Mouse (Mus musculus) midbrain, embryonic 10.5 days (tissue): ENCODE measurements around the gene Sncb. TPM values are rescaled to one million over a fixed set of nuclear protein-coding genes. Genes with fewer than 3 reads are reported as not detected.

Experiments
- DNase-seq: peaks from one replicate; pipeline ENCODE4 v3.0.0-alpha.2; 2017; ENCODE audit warnings: low spot score
- H3K27ac ChIP-seq: fragments of 300-500 bp; sonication (generic); replicated peaks from 2 replicates; pipeline ENCODE4 v1.5.1; 2016; ENCODE audit warnings: mild to moderate bottlenecking
- H3K27me3 ChIP-seq: fragments of 300-500 bp; sonication (generic); 2 replicates; pipeline ENCODE4 v1.6.1; 2016; ENCODE audit warnings: low read depth, mild to moderate bottlenecking; ENCODE audit not compliant: poor library complexity, severe bottlenecking
- H3K36me3 ChIP-seq: fragments of 300-500 bp; sonication (generic); 2 replicates; pipeline ENCODE4 v1.6.1; 2016; ENCODE audit warnings: mild to moderate bottlenecking, moderate library complexity
- H3K4me1 ChIP-seq: fragments of 300-500 bp; sonication (generic); 2 replicates; pipeline ENCODE4 v1.6.1; 2016
- H3K4me3 ChIP-seq: fragments of 300-500 bp; sonication (generic); 2 replicates; pipeline ENCODE4 v1.5.1; 2016; ENCODE audit warnings: mild to moderate bottlenecking, moderate library complexity
- H3K9me3 ChIP-seq: fragments of 300-500 bp; sonication (generic); replicated peaks from 2 replicates; pipeline ENCODE4 v1.6.1; 2016; ENCODE audit warnings: mild to moderate bottlenecking
- WGBS: fragments of 180-500 bp; shearing (Covaris S2); methylation state at CpG from one replicate; pipeline ENCODE4 v1.1.7; 2016; 5-methylcytosine and 5-hydroxymethylcytosine counted together
- polyA plus RNA-seq: library from polyadenylated mRNA; unstranded; fragments of >200 nt; fragmentation: Nextera tagmentation; extraction: Ambion mirVana; gene quantifications from 2 replicates; pipeline ENCODE4 v1.2.1, GENCODE M21; 2016

The Sncb gene
- polyA plus RNA-seq, result 1.5 TPM in 2 replicates

DNA sequence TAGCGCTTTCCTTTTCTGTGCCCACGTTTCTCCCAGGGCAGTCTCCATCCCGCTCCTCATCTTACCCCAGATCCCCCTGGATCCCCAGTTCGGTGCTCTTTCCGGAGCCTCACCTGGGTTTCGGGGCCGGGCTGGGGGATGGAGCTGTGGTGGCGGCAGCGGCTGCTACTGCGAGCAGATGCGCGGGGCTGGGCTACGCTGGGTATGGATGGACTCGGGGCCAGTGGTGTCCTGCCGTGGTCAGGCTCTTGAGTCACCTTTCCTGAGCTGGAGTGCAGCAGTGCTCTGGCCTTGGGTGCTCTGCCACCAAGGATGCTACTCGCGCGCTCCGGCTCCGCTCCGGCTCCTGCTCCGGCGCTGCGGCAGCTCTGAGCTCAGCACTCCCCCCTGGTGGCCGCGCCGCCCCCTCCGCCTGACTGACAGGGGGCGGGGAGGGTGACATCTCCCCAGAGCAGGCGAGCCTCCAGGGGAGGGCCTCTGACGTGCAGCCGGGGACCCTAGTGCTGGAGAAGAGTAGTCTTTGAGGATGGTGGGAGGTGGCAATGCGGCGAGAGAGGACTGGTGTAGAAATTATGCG is at the start of gene Sncb:
Gene Sncb, minus strand, starts transcription at position 404 of the 577 bp plus-strand sequence.
- H3K27me3 ChIP-seq, result peaks cover 64% of the 10 kb centered on the region
- peak within 1 kb of the TSS; percentile 24; the same call in 1 of the 2 replicates for H3K27ac ChIP-seq
- under 1% methylated on average over 35 of the region's 35 CpGs for WGBS

DNA sequence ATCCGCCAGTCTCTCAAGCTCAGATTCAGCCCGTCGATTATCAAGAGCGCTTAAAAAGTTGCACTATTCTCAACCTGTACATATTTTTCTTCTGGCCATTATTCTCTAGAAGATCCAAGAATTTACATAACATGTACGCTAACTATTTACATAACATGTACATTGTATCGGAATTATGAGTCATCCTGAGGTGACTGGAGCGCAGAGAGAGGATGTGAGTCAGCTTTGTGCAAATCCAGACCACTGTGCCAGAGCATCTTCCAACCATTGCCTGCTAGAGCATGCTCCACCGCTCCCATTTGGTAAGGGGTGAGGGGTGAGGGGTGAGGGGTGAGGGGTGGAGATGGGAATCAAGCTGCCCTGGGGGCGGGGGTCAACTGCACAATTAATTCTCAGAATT is 47.0 kb upstream of the Sncb start:
- Histone ChIP-seq H3K4me1 (peaks cover 8% of the 10 kb centered on the region), H3K9me3 (no peaks in the 10 kb centered on the region), H3K4me3 (no peak overlapping the region), H3K27ac (no peak overlapping the region), H3K36me3 (no peaks in the 10 kb centered on the region), H3K27me3 (peaks cover 27% of the 10 kb centered on the region)
- WGBS, result 90% methylated on average over 9 of the region's 9 CpGs
- DNase-seq, result no peak

More for the DNA sequence above, at the start of gene Sncb:
- peak; percentile 77 for DNase-seq
- 0 out of 2 replicates have a peak, but pooled peaks cover 3% of the 10 kb centered on the region for H3K9me3 ChIP-seq
- peak within 1 kb of the TSS; percentile 60 for H3K4me3 ChIP-seq
- no peaks in the 10 kb centered on the region for H3K36me3 ChIP-seq
- H3K4me1 ChIP-seq, result peaks cover 24% of the 10 kb centered on the region

DNA sequence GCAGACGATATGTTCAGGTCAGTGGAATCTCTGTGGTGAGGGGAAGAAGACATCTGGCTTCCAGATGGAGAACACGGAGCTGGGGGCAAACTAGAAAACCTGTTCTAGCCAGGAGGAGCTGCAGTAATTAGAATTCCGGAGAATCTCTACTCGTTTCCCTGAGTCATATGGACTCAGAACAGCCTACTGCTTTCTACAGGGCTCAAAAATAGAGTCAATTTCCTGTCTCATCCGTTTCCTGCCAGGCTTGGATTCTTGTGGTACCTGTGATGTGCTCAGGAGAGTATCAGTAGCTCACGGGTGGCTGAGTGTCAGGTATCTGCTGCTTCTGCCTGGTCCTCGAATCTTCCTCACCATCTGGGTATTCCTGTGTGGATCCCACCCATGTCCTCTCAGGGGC is 45.1 kb upstream of the Sncb start:
- no peak for DNase-seq

DNA sequence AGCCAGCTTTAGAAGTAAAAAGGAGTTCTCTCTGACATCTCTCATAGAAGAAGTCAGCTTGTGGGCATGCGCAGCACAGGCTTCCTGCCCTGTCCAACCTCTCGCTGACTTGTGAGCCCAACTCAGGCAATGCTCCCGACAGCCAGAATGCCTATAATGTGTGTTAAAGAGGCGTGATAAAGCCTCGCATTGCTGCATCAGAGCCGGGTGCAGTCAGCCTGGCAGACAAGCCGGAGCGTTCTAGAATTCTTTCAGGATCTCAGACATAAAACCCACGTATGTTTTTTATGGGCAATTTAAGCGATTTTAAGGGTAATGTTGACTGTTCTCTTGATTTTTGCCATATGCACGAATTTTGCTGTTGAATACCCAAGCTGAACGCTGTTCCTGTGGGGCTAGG is 41.7 kb upstream of the Sncb start:
- H3K27me3 ChIP-seq, result peaks cover 54% of the 10 kb centered on the region
- no peaks in the 10 kb centered on the region for H3K36me3 ChIP-seq
- no peak for DNase-seq
- H3K4me3 ChIP-seq, result no peak overlapping the region
- H3K27ac ChIP-seq, result no peak overlapping the region
- H3K4me1 ChIP-seq, result peaks cover 18% of the 10 kb centered on the region
- 85% methylated on average over 12 of the region's 12 CpGs for WGBS
- no peaks in the 10 kb centered on the region for H3K9me3 ChIP-seq

More for the DNA sequence above, 45.1 kb upstream of the Sncb start:
- Histone ChIP-seq H3K9me3 (no peaks in the 10 kb centered on the region), H3K36me3 (no peaks in the 10 kb centered on the region), H3K27ac (no peak overlapping the region), H3K4me3 (no peak overlapping the region), H3K27me3 (peaks cover 26% of the 10 kb centered on the region), H3K4me1 (peaks cover 4% of the 10 kb centered on the region)
- 72% methylated on average over 7 of the region's 7 CpGs for WGBS

DNA sequence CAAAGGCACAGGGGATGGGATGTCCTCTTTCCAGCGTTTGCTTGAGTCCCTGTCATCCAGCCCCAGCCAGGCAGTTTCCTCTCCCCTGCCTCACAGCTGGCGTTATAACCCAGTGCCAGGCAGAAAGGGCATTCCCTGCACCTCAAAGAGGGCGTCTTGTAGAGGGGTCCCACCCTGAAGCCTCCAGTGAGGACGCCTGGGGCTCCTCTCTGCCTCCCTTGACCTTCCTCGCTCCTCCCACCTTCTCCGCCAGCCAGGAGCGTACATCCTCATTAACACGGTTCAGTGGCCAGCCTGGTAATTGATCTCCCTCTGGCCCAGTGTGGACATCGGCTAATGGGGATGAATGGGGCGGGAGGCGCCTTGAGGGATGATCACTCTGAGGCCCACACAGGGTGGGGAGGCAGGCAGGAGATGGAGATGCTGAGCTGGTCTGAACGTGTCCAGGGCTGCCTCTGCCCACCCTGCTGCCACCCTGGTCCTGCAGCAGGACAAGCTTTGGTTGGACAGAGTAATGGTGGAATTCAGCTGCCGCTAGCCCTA is 40.1 kb upstream of the Sncb start:
- no peak for DNase-seq
- H3K36me3 ChIP-seq, result no peaks in the 10 kb centered on the region
- H3K9me3 ChIP-seq, result no peaks in the 10 kb centered on the region
- H3K4me1 ChIP-seq, result peaks cover 18% of the 10 kb centered on the region
- 23% methylated on average over 13 of the region's 13 CpGs for WGBS
- peaks cover 54% of the 10 kb centered on the region for H3K27me3 ChIP-seq
- 0 out of 2 replicates have a peak overlapping the region, but pooled peaks have one; percentile 30 for H3K27ac ChIP-seq
- H3K4me3 ChIP-seq, result no peak overlapping the region

DNA sequence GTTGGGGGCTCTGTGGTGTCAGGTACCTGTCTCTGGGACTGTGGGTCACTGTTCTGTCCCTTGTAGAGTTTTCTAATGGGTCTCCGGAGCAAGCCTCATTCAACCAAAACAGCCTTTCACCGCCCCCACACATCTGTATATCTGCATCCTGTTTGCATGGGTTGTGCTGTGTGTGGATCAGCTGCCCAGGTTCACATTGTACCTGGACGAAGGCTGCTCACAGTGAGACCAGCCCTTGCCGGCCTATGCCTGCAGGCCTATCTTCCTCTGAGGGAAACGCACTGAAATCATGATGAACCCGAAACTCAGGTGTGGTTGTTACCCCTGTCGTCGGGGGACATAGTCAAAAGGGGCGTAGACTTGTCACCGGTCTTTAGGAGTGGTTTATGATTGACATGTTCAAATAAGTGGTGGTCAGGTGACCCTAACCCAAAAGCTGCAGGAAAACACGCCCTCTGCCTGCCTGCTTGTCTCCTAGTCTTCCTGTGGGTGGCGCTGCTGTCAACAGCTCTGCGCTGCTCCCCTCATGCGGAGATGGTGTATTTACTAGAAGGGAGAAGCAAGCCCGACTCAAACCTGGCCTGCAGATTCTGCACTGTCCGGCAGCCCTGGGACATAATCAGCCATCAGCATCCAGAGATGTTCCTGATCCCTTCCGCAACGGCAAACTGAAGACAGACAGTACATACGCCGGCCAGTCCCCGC is 38.9 kb upstream of the Sncb start:
- Histone ChIP-seq H3K36me3 (no peaks in the 10 kb centered on the region), H3K27ac (no peak overlapping the region), H3K4me3 (no peak overlapping the region), H3K9me3 (no peaks in the 10 kb centered on the region), H3K27me3 (peaks cover 54% of the 10 kb centered on the region), H3K4me1 (peaks cover 18% of the 10 kb centered on the region)
- DNase-seq, result peak; percentile 62
- 42% methylated on average over 21 of the region's 21 CpGs for WGBS

DNA sequence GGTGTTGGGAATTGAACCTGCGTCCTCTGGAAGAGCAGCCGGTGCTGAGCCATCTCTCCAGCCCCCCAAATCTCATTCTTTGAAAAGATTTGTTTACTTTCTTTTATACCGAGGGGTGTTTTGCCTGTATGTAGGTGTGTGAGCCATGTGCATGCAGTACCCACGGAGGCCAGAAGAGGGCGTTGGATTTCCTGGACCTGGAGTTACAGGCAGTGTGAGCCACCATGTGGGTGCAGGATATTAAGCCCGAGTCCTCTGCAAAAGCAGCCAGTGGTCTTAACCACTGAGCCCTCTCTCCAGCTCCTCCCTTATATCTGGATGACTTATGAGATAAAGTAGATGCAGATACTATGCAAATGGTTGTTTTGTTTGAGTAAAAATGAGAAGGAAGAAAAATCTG is 36.6 kb upstream of the Sncb start:
- Histone ChIP-seq H3K4me1 (peaks cover 18% of the 10 kb centered on the region), H3K27ac (no peak overlapping the region), H3K27me3 (peaks cover 56% of the 10 kb centered on the region), H3K9me3 (no peaks in the 10 kb centered on the region), H3K36me3 (no peaks in the 10 kb centered on the region), H3K4me3 (no peak overlapping the region)
- no peak for DNase-seq
- WGBS, result 75% methylated on average over 6 of the region's 6 CpGs

DNA sequence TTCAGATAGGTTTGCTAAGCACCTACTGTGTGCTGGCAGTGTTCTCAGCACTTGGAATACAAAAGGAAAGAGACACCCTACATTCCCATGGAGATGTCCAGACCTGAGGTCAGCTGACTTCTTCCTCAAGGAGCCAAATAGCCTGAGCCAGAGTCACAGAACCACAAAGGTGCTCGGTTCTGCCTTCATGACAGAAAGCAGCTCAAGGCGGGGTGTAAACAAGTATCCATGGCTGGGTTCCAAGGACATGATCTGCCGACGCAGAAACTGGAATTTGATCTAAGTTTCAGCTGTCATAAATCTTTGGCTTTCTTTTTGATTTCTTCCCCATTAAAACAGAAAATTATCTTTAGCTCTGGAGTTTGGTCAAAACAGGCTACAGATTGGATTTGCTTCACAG is 33.8 kb upstream of the Sncb start:
- Histone ChIP-seq H3K4me1 (peaks cover 2% of the 10 kb centered on the region; the same call in 1 of the 2 replicates), H3K36me3 (no peaks in the 10 kb centered on the region), H3K4me3 (no peak overlapping the region), H3K27me3 (peaks cover 52% of the 10 kb centered on the region), H3K27ac (no peak overlapping the region), H3K9me3 (no peaks in the 10 kb centered on the region)
- no peak for DNase-seq
- 85% methylated on average over 4 of the region's 4 CpGs for WGBS

DNA sequence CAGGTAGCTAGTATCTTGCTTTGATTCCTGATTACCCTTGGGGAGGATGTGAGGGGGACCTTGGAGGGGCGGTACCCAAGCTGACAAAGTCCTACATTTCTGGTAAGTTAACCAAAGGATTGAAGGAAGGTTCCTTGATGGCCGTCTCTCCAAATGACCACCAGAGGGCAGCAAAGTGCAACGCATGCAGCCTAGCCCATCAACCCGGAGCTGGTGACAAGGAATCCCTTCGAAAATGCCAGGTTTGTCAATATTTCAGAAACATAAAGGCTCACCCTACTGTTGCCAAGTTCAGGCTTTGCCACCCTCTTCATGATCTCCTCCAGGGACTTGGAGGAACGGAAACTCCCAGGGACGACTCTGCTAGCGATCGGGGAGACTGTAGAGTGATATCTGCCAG is 33.3 kb upstream of the Sncb start:
- WGBS, result 28% methylated on average over 9 of the region's 9 CpGs
- DNase-seq, result peak; percentile 79
- H3K27me3 ChIP-seq, result peaks cover 52% of the 10 kb centered on the region

DNA sequence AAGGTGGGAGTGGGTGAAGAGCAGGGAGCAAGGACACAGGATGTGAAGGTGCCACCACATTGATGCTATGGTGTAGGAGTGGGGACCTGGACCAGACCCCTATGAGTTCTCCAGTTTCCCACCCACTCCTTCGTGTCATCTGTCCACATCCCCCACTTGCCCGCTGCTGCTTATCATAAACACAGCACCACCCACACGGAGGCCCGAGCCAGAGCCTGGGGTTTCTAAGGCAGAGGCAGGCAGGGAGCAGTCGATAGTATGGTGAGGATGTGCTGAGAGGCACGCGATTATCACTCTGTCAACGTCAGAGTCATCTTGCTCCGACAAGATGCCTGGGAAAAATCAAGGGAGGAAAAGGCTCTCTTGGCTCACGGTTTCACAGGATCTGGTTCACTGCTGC is 32.3 kb upstream of the Sncb start:
- DNase-seq, result no peak
- Histone ChIP-seq H3K27me3 (peaks cover 52% of the 10 kb centered on the region), H3K9me3 (no peaks in the 10 kb centered on the region), H3K27ac (no peak overlapping the region), H3K4me1 (no peaks in the 10 kb centered on the region), H3K4me3 (no peak overlapping the region), H3K36me3 (no peaks in the 10 kb centered on the region)
- WGBS, result 78% methylated on average over 10 of the region's 10 CpGs

More for the DNA sequence above, 33.3 kb upstream of the Sncb start:
- Histone ChIP-seq H3K4me3 (no peak overlapping the region), H3K4me1 (no peaks in the 10 kb centered on the region), H3K27ac (no peak overlapping the region), H3K9me3 (no peaks in the 10 kb centered on the region), H3K36me3 (no peaks in the 10 kb centered on the region)

DNA sequence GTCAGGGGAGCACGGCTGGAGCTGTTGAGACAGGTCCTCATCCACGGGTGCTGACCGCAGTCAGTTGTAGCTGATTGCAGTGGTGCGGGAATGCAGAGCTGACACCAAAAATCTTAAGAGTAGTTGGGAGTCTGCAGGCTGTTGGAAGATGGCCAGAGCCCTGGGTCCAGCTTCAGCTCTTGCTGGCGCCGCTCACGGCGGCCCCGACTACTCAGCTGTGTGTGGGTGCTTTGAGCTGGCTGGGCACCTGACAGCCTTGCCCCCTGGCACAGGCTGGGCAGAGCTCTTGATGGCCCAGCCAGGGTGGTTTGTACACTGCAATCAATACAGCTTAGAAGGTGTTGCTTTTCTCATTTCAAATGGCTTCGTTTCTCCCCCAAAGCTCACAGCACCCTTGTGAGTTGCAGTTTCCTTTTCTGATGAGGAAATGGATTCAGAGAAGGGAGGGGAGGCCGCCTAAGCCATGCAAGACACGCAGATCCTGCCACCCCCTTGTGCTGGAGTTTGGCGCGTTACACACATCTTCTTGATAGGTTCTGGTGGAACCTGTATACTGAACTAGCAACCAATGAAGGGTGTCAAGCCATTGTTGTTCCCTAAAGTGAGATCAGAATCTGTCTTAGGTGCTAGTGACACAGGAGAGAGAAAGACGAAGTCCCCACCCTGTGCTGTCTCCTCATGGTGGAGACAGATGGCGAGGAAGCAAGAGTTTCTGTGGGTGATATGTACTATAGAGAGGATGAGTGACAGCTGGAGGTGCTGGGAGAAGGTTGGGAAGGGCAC is 31.7 kb upstream of the Sncb start:
- peaks cover 55% of the 10 kb centered on the region for H3K27me3 ChIP-seq

DNA sequence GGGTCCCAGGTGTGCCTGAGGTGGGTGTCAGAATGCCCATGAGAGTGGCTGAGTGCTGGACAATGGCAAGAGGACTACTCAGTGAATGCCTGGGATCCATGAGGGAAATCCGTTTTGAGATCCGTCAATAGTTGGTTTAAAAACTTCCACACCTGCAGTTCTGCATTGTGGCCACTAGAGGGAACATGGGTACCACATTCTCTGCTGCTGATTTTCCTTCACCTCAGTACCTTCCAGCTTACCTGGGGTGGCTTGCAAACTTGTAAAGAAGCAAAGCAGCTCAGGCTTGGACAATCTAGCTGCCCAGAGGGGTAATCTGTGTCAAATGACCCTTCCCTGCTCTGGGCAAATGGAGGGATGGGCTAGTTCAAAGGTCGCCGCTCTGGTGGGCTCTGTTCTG is 31.0 kb upstream of the Sncb start:
- peak; percentile 46 for DNase-seq
- no peak overlapping the region for H3K4me3 ChIP-seq
- H3K9me3 ChIP-seq, result no peaks in the 10 kb centered on the region
- WGBS, result 41% methylated on average over 4 of the region's 4 CpGs
- H3K27me3 ChIP-seq, result peaks cover 62% of the 10 kb centered on the region
- H3K4me1 ChIP-seq, result peaks cover 7% of the 10 kb centered on the region
- no peaks in the 10 kb centered on the region for H3K36me3 ChIP-seq
- H3K27ac ChIP-seq, result no peak overlapping the region

More for the DNA sequence above, 31.7 kb upstream of the Sncb start:
- H3K9me3 ChIP-seq, result no peaks in the 10 kb centered on the region
- 85% methylated on average over 16 of the region's 16 CpGs for WGBS
- no peaks in the 10 kb centered on the region; the same call in 1 of the 2 replicates for H3K4me1 ChIP-seq
- H3K36me3 ChIP-seq, result no peaks in the 10 kb centered on the region
- no peak for DNase-seq
- no peak overlapping the region for H3K4me3 ChIP-seq
- no peak overlapping the region for H3K27ac ChIP-seq
